Mouse (Mus musculus) liver, embryonic 11.5 days (tissue): ENCODE results near the gene Emsy. TPM values are rescaled to one million over a fixed set of nuclear protein-coding genes. Genes with fewer than 3 reads are reported as not detected.

ENCODE experiments used
- ATAC-seq: fragments of 200-750 bp; cut with Nextera tagmentation; replicated peaks from 2 replicates; pipeline ENCODE4 v1.8.0; 2017; ENCODE audit warnings: moderate number of reproducible peaks, mild to moderate bottlenecking, moderate TSS enrichment, moderate library complexity; ENCODE audit not compliant: low FRiP score
- DNase-seq: peaks from one replicate; pipeline ENCODE4 v3.0.0-alpha.2; 2017; ENCODE audit warnings: low spot score
- H3K27ac ChIP-seq: fragments of 300-500 bp; sonication (generic); 2 replicates; pipeline ENCODE4 v1.5.1; 2014; ENCODE audit warnings: mild to moderate bottlenecking, low read depth, low read length, control low read depth
- H3K27me3 ChIP-seq: fragments of 300-500 bp; sonication (generic); replicated peaks from 2 replicates; pipeline ENCODE4 v1.6.1; 2014; ENCODE audit warnings: low read length, mixed read lengths; ENCODE audit not compliant: control insufficient read depth, insufficient read depth
- H3K36me3 ChIP-seq: fragments of 300-500 bp; sonication (generic); 2 replicates; pipeline ENCODE4 v1.6.1; 2014; ENCODE audit warnings: mild to moderate bottlenecking, low read length, moderate library complexity, mixed read lengths; ENCODE audit not compliant: control insufficient read depth, insufficient read depth
- H3K4me1 ChIP-seq: fragments of 300-500 bp; sonication (generic); replicated peaks from 2 replicates; pipeline ENCODE4 v1.6.1; 2014; ENCODE audit warnings: low read length, mixed read lengths; ENCODE audit not compliant: control insufficient read depth, insufficient read depth
- H3K4me2 ChIP-seq: fragments of 300-500 bp; sonication (generic); 2 replicates; pipeline ENCODE4 v1.6.1; 2014; ENCODE audit warnings: mild to moderate bottlenecking, control low read depth, moderate library complexity
- H3K4me3 ChIP-seq: fragments of 300-500 bp; sonication (generic); 2 replicates; pipeline ENCODE4 v1.5.1; 2014; ENCODE audit warnings: low read depth, low read length, control low read depth
- H3K9ac ChIP-seq: fragments of 300-500 bp; sonication (generic); 2 replicates; pipeline ENCODE4 v1.6.1; 2014; ENCODE audit warnings: low read depth, low read length, control low read depth
- H3K9me3 ChIP-seq: fragments of 300-500 bp; sonication (generic); 2 replicates; pipeline ENCODE4 v1.6.1; 2016; ENCODE audit warnings: low read length, inconsistent platforms, mixed read lengths; ENCODE audit not compliant: control insufficient read depth
- WGBS: fragments of 180-500 bp; shearing (Covaris S2); extraction: QIAGEN DNeasy Blood & Tissue Kit; methylation state at CpG from one replicate; pipeline ENCODE4 v1.1.7; 2014; 5-methylcytosine and 5-hydroxymethylcytosine counted together
- polyA plus RNA-seq: library from polyadenylated mRNA; unstranded; fragments of >200 nt; fragmentation: Nextera tagmentation; extraction: Ambion mirVana; gene quantifications from 2 replicates; pipeline ENCODE4 v1.2.1, GENCODE M21; 2014

Gene Emsy
- polyA plus RNA-seq = 26.2 and 27.8 TPM in 2 replicates

DNA sequence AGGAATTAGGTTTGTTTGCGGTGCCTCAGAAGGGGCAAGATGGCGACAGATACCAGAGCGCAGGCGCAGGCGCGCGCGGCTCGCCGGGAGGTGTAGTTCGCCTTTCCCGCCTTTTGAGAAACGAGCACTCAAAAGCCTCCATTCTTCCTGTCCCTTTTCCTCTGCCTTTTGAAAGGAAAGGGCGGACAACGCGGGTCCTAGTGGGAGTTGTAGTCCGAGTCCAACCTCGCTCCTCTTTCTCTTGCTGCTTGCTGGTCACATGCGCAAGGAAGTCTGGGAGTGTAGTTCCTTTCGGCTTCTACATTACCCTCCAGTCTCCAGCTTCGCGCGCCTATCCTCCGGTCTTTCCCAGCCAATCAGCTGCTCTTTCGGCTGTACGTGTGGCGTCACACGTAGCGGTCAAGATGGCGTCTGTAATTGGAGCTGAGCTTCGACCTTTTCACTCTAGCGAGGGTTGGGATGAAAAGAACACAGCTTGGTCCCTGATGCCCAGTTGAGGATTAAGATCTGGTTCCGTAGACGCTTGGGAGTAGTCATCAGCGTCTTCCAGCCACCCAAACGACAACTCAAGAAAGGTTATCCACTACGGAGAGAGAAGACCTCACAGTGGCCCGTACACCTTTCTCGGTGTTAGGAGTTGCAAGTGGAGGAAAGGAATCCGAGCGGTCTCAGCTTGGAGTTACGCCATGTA, at the start of gene Emsy:
TSS of gene Emsy (minus strand) at position 253 of the 691 bp plus-strand sequence.
- ATAC-seq = peak; percentile 91
- H3K27me3 ChIP-seq = no peaks in the 10 kb centered on the region
- H3K4me2 ChIP-seq = peak within 1 kb of the TSS; percentile 73
- H3K27ac ChIP-seq = peak within 1 kb of the TSS; percentile 91
- H3K9ac ChIP-seq = peak within 1 kb of the TSS; percentile 89
- H3K4me3 ChIP-seq = peak within 1 kb of the TSS; percentile 99
- DNase-seq = peak; percentile 93
- peaks cover 8% of the 10 kb centered on the region for H3K4me1 ChIP-seq
- H3K9me3 ChIP-seq = no peaks in the 10 kb centered on the region
- peaks cover 6% of the 10 kb centered on the region; the same call in 1 of the 2 replicates for H3K36me3 ChIP-seq
- under 1% methylated on average over 42 of the region's 42 CpGs for WGBS

DNA sequence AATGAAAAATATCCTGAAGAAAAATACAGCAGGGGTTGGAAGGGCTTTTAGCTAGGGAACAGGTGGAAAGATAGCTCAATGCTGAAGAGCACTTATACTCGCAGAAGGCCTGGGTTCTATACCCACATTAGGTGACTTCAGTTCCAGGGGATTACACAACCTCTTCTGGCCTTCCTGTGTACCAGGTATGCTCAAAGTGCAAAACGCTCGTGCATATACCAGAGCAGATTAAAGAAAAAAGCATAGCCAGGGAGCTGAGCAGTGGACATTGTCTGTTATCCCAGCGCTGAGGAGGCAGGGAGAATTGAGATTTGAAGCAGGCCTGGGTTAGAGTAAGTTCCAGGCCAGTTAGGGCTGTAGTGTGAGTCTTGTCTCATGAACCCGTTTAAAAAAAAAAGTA, 47.7 kb upstream of the Emsy start:
- H3K9ac ChIP-seq = peak overlapping the region; percentile 82
- no peaks in the 10 kb centered on the region for H3K36me3 ChIP-seq
- H3K27me3 ChIP-seq = no peaks in the 10 kb centered on the region
- peaks cover 13% of the 10 kb centered on the region for H3K4me1 ChIP-seq
- WGBS = 56% methylated on average over 5 of the region's 5 CpGs
- ATAC-seq (no peak), DNase-seq (no peak)
- no peaks in the 10 kb centered on the region for H3K9me3 ChIP-seq
- peak overlapping the region; percentile 63 for H3K4me3 ChIP-seq
- H3K27ac ChIP-seq = no peak overlapping the region
- H3K4me2 ChIP-seq = peak overlapping the region; percentile 79

DNA sequence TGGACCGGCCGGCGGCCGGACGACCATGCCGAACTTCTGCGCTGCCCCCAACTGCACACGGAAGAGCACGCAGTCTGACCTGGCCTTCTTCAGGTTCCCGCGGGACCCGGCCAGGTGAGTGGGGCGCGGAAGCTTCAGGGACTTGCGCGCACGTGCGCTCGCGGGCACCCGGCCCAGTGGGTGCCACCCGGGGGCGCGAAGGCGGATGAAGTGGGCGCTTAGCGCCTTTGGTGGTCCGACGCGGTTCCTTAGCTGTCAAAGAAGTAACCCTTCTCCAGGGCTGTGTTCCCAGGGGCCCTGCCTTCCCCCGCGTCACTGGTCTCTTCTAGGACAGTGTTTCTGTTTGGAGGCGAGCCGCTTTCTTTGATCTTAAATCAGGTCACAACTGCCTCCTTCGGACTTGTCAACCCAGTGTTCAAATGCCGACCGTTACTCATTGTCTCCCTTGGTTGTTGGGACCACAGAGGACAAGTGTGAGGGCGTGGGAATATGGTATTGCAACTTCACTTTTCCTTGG, 46.8 kb upstream of the Emsy start:
- H3K36me3 ChIP-seq = no peaks in the 10 kb centered on the region
- under 1% methylated on average over 38 of the region's 38 CpGs for WGBS
- DNase-seq = peak; percentile 46
- no peaks in the 10 kb centered on the region for H3K9me3 ChIP-seq
- peak overlapping the region; percentile 82 for H3K9ac ChIP-seq
- peaks cover 13% of the 10 kb centered on the region for H3K4me1 ChIP-seq
- peak overlapping the region; percentile 62 for H3K27ac ChIP-seq
- peak; percentile 22 for ATAC-seq
- H3K27me3 ChIP-seq = no peaks in the 10 kb centered on the region
- H3K4me2 ChIP-seq = peak overlapping the region; percentile 79
- H3K4me3 ChIP-seq = peak overlapping the region; percentile 63

DNA sequence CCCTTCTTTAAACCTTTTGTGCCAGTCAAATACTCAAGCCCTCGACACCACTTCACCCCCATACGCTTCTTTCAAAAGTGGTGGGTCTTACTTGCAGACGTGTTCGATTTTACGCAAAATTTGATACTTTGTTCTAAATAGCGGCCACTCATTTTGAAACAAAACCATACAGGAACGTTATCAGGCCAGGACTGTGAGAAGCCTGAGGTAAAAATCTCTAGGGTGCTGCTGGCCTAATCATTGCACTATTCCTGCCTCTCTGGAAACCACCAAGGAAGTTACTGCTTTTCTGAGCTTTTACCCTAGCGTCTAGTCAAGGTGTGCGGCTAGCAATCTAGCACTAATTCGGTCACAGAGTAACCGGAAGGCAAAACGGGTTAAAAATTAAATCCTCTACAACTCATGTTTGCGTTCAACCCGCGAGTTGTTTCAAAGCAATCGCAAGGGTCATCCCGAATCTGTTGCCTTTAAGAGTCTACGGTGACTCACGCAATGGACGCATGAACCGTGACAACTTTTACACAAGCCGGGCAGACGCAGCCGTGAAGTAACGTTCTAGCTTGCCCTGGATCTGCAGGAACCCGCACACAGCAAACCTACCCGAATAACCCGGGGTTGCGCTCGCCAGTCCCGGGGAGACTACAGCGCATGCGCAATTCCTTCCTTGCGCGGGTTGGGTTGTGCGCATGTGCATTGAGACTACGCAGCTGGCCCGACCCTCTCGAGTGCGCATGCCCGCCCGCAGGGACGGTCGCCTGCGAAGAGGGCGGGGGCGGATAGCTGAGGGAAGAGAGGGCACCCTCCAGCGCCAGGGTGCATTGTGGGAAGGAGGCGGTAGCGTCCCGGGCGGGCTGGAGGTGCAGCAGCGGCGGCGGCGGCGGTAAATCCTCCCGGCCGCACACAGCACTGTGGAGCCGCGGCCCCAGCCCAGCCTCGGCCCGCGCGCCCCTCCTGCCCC, 46.0 kb upstream of the Emsy start, which contains the start of gene Thap12:
TSS of gene Thap12 (plus strand) at position 821 of the 958 bp plus-strand sequence.
- Histone ChIP-seq H3K4me1 (peaks cover 13% of the 10 kb centered on the region), H3K27ac (peak within 1 kb of the TSS; percentile 62), H3K4me2 (peak within 1 kb of the TSS; percentile 88), H3K4me3 (peak within 1 kb of the TSS; percentile 63), H3K9ac (peak within 1 kb of the TSS; percentile 82), H3K36me3 (no peaks in the 10 kb centered on the region), H3K9me3 (no peaks in the 10 kb centered on the region), H3K27me3 (no peaks in the 10 kb centered on the region)
- 2% methylated on average over 61 of the region's 65 CpGs for WGBS
- peak; percentile 98 for DNase-seq
- peak; percentile 95 for ATAC-seq

DNA sequence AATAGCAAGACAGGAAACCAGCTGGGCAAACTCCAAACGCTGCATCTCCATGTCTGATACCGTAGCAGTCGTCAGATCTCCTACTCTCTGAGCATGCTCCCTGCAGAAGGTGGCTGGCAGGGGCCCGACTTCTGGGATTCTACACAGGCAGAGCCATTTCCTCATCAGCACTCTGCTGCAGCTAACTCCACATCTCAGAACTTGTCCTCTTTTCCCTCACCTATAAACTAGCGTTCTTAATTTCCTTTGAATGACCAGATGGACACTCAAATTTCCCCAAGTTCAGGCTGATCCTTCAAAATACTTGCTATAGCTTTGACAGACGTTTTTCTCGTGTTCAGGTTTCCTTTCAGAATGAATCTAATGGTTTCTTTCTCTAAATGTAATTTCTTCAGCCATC, 45.2 kb upstream of the Emsy start:
- DNase-seq = no peak
- 26% methylated on average over 7 of the region's 7 CpGs for WGBS

DNA sequence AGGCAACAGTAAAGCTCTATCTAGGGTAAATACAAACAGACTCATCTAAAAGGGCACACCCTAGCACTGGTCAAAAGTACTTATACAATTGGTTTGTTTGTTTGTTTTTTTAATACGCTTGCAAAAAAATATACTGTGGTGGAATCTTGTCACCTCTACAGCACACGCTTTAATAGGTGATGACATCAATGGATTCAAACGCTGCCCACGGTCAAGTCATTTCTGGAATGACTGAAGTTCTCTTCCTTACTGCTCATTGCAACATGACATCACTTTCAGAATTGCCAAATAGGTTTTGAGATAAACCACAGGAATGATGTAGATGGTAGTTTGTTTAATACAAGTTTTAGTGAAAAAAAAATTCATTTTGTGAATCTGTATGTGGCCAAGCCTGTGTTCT, 42.0 kb upstream of the Emsy start:
- ATAC-seq (no peak), DNase-seq (no peak)
- H3K27me3 ChIP-seq = no peaks in the 10 kb centered on the region
- peaks cover 2% of the 10 kb centered on the region for H3K4me1 ChIP-seq
- H3K4me2 ChIP-seq = no peak overlapping the region
- no peak overlapping the region for H3K27ac ChIP-seq
- no peaks in the 10 kb centered on the region for H3K9me3 ChIP-seq
- 90% methylated on average over 4 of the region's 4 CpGs for WGBS
- H3K4me3 ChIP-seq = no peak overlapping the region
- no peak overlapping the region for H3K9ac ChIP-seq
- no peaks in the 10 kb centered on the region for H3K36me3 ChIP-seq

More for the DNA sequence above, 45.2 kb upstream of the Emsy start:
- peak overlapping the region; percentile 63 for H3K4me3 ChIP-seq
- ATAC-seq = no peak
- no peaks in the 10 kb centered on the region for H3K27me3 ChIP-seq
- peaks cover 13% of the 10 kb centered on the region for H3K4me1 ChIP-seq
- peak overlapping the region; percentile 88 for H3K4me2 ChIP-seq
- H3K36me3 ChIP-seq = no peaks in the 10 kb centered on the region
- H3K9me3 ChIP-seq = no peaks in the 10 kb centered on the region
- H3K27ac ChIP-seq = peak overlapping the region; percentile 61
- peak overlapping the region; percentile 82 for H3K9ac ChIP-seq

DNA sequence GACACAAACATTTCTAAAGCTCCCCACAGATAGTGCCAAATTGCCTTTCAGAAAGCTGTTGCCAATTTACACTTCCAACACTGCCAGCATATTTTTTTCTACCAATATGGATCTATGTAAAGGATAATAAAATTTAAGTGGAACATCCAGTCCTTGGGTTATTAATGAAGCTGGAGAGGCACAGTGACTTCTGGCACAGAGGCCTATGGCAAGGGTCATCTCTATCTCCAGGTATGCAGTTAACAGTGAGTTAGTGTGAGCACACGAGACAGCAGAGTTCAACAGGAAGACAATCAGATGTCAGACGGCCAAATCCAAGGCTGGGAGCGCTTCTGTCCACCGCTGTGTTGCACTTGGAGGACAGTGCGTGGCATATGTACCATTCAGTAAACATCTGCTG, 41.5 kb upstream of the Emsy start:
- 54% methylated on average over 5 of the region's 5 CpGs for WGBS
- Histone ChIP-seq H3K27ac (no peak overlapping the region), H3K27me3 (no peaks in the 10 kb centered on the region), H3K4me1 (peaks cover 5% of the 10 kb centered on the region), H3K36me3 (no peaks in the 10 kb centered on the region), H3K4me3 (no peak overlapping the region), H3K9me3 (no peaks in the 10 kb centered on the region), H3K9ac (no peak overlapping the region), H3K4me2 (no peak overlapping the region)
- DNase-seq = no peak
- no peak for ATAC-seq

DNA sequence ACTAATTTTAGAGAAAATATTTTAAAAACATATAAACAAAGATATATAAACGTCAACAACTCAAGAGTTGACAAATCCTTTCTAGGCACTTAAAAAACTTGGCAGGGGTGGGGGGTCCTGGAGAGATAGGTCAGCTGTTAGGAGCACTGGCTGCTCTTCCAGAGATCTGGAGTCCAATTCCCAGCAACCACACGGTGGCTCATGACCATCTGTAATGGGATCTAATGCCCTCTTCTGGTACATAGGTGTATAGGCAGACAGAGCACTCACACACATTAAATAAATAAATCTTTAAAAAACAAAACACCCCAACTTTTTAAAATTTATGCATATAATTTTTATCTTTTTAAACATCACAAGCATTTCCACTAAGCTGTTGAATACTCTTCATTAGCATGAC, 40.9 kb upstream of the Emsy start:
- H3K4me1 ChIP-seq = peaks cover 8% of the 10 kb centered on the region
- WGBS = 17% methylated on average over 2 of the region's 2 CpGs
- DNase-seq = no peak
- no peak overlapping the region for H3K27ac ChIP-seq
- H3K27me3 ChIP-seq = no peaks in the 10 kb centered on the region
- H3K9me3 ChIP-seq = no peaks in the 10 kb centered on the region
- ATAC-seq = no peak
- H3K36me3 ChIP-seq = no peaks in the 10 kb centered on the region
- H3K9ac ChIP-seq = no peak overlapping the region
- H3K4me2 ChIP-seq = no peak overlapping the region
- H3K4me3 ChIP-seq = no peak overlapping the region
